Mouse (Mus musculus) right cerebral cortex, postnatal 25 days (tissue): ENCODE measurements at regions not wholly inside any gene's neighbourhood (a gene's known extent, or its start where the extent isn't known, plus 50 kb on each side); places are given as distances from the start of the nearest gene placed in this dataset.

Experiments
- DNase-seq: peaks from one replicate; pipeline ENCODE4 v3.0.0; 2022

GRCm38 (mm10) chr15:56030007-56030406, 1447.4 kb downstream of the Slc22a22 start:
- no peak for DNase-seq

- no peak for DNase-seq
These were observed 1450.1 kb downstream of the Slc22a22 start for GRCm38 (mm10) chr15:56027197-56027818.

- DNase-seq, result no peak
These were observed 1452.7 kb downstream of the Slc22a22 start for GRCm38 (mm10) chr15:56024705-56025104.

- DNase-seq, result no peak
These were observed 1453.5 kb downstream of the Slc22a22 start for GRCm38 (mm10) chr15:56023862-56024484.

- DNase-seq, result no peak
These were observed 1455.1 kb downstream of the Slc22a22 start for GRCm38 (mm10) chr15:56022315-56022714.

GRCm38 (mm10) chr15:56018141-56018540, 1459.3 kb downstream of the Slc22a22 start:
- no peak for DNase-seq

GRCm38 (mm10) chr15:56017561-56017960, 1459.9 kb downstream of the Slc22a22 start:
- DNase-seq, result no peak

- DNase-seq, result no peak
These were observed 1461.4 kb downstream of the Slc22a22 start for GRCm38 (mm10) chr15:56016070-56016469.

GRCm38 (mm10) chr15:56014059-56014620, 1463.3 kb downstream of the Slc22a22 start:
- DNase-seq, result no peak

- no peak for DNase-seq
These were observed 1468.7 kb downstream of the Slc22a22 start for GRCm38 (mm10) chr15:56008603-56009174.

- no peak for DNase-seq
These were observed 1470.0 kb downstream of the Slc22a22 start for GRCm38 (mm10) chr15:56007376-56007775.

GRCm38 (mm10) chr15:56005361-56005760, 1472.1 kb downstream of the Slc22a22 start:
- no peak for DNase-seq

- no peak for DNase-seq
These were observed 1473.5 kb downstream of the Slc22a22 start for GRCm38 (mm10) chr15:56003921-56004320.

- DNase-seq, result no peak
These were observed 1477.8 kb downstream of the Slc22a22 start for GRCm38 (mm10) chr15:55999605-56000004.

- DNase-seq, result no peak
These were observed 1479.4 kb downstream of the Slc22a22 start for GRCm38 (mm10) chr15:55997977-55998376.

- DNase-seq, result no peak
These were observed 1482.7 kb downstream of the Slc22a22 start for GRCm38 (mm10) chr15:55994680-55995079.

- DNase-seq, result no peak
These were observed 1501.6 kb downstream of the Slc22a22 start for GRCm38 (mm10) chr15:55975843-55976242.

- DNase-seq, result no peak
These were observed 1510.6 kb downstream of the Slc22a22 start for GRCm38 (mm10) chr15:55966780-55967179.

GRCm38 (mm10) chr15:55965296-55965695, 1512.1 kb downstream of the Slc22a22 start:
- no peak for DNase-seq

- no peak for DNase-seq
These were observed 1515.3 kb downstream of the Slc22a22 start for GRCm38 (mm10) chr15:55962093-55962492.
